Mouse (Mus musculus) ES-Bruce4 (cell line): Measurements from ENCODE around the gene Gngt1.

Source experiments
- CTCF ChIP-seq: IDR thresholded peaks from one replicate; pipeline ENCODE4 v1.8.1; 2011; ENCODE audit warnings: low read depth, low read length
- POLR2A ChIP-seq: IDR thresholded peaks from one replicate; pipeline ENCODE4 v1.8.1; 2011; ENCODE audit warnings: low read length; ENCODE audit not compliant: insufficient read depth

DNA sequence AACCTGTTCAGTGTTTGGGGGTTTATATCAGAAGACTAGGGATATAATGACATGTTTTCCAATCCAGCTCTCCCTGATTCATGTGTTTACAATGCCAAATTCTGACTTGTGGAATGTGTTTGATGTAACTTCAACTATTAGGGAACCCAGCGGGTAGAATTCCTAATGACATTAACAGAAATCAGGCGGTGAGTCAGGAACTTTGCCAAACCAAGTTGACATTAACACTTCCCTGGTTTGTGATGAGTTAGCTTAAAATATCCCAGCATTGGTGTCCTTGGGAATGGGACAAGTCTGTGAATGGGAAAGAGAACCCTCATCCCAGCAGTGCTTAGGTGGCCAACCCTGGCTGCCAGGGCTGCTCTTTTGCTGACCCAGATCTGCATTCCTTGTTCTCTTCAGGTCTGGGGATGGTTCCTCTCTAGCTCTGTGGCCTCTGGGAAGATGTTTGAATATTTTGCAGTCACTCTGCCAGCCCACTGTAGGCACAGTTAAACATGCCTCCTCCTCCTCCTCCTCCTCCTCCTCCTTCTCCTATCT lies 15.0 kb downstream of the Gngt1 start:
- TF ChIP-seq CTCF (no peak), POLR2A (no peak)
